Mouse (Mus musculus) ES-Bruce4 (cell line): ENCODE results near the gene Gm16253. TPM values are rescaled to one million over a fixed set of nuclear protein-coding genes. Genes with fewer than 3 reads are reported as not detected.

Source experiments
- H3K27ac ChIP-seq: 2 replicates; pipeline ENCODE4 v1.5.1; 2012; ENCODE audit warnings: low read length, inconsistent platforms; ENCODE audit not compliant: insufficient read depth
- H3K27me3 ChIP-seq: 2 replicates; pipeline ENCODE4 v1.6.1; 2012; ENCODE audit warnings: mild to moderate bottlenecking, low read length, inconsistent platforms; ENCODE audit not compliant: control insufficient read depth, poor library complexity, insufficient read depth, severe bottlenecking
- H3K36me3 ChIP-seq: 2 replicates; pipeline ENCODE4 v1.6.1; 2012; ENCODE audit warnings: inconsistent platforms, mild to moderate bottlenecking, low read length, moderate library complexity; ENCODE audit not compliant: control insufficient read depth, poor library complexity, insufficient read depth, severe bottlenecking
- H3K4me1 ChIP-seq: one replicate; pipeline ENCODE4 v1.8.1; 2011; ENCODE audit warnings: low read length; ENCODE audit not compliant: control insufficient read depth, insufficient read depth
- H3K4me3 ChIP-seq: 2 replicates; pipeline ENCODE4 v1.5.1; 2011; ENCODE audit warnings: low read depth, mild to moderate bottlenecking, low read length
- H3K9ac ChIP-seq: 2 replicates; pipeline ENCODE4 v1.6.1; 2012; ENCODE audit warnings: low read depth, mild to moderate bottlenecking, inconsistent platforms; ENCODE audit not compliant: poor library complexity, severe bottlenecking
- H3K9me3 ChIP-seq: replicated peaks from 2 replicates; pipeline ENCODE4 v1.6.1; 2012; ENCODE audit warnings: mild to moderate bottlenecking, low read length, inconsistent platforms; ENCODE audit not compliant: control insufficient read depth, poor library complexity, insufficient read depth, severe bottlenecking
- CTCF ChIP-seq: IDR thresholded peaks from one replicate; pipeline ENCODE4 v1.8.1; 2011; ENCODE audit warnings: low read depth, low read length
- EP300 ChIP-seq: IDR thresholded peaks from 2 replicates; pipeline ENCODE4 v1.6.1; 2011; ENCODE audit warnings: low read depth, low read length; ENCODE audit not compliant: insufficient read depth
- POLR2A ChIP-seq: IDR thresholded peaks from one replicate; pipeline ENCODE4 v1.8.1; 2011; ENCODE audit warnings: low read length; ENCODE audit not compliant: insufficient read depth
- polyA plus RNA-seq: library from polyadenylated mRNA; stranded (reverse); fragments of >200 nt; gene quantifications from 2 replicates; pipeline ENCODE4 v1.2.4, GENCODE M21; 2011; ENCODE audit warnings: low read depth; ENCODE audit not compliant: missing spikeins, insufficient read depth, insufficient read length

Gm16253 gene
- polyA plus RNA-seq, 1 experiment = 1.1 TPM

DNA sequence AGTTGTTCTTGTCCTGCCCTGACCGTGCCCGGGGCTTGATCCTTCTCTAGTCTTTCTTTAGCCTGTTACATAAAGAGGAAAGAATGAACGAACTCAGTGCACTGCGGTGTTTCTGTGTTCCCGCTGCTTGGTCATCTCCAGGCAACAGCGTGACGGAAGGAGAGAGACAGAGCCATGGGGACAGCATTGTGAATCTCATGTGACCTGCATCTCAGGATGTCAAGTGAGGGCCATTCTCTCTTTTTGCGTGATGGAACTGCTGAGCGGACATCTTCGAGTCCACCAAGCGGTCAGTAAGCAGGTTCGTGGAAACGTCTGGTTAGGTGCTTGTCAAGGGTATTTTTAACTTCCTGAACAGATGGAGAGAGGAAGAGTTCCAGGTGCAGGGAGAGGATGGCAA, 7.3 kb upstream of the Gm16253 start:
- no peaks in the 10 kb centered on the region for H3K36me3 ChIP-seq
- peaks cover 1% of the 10 kb centered on the region for H3K4me1 ChIP-seq
- peak overlapping the region; percentile 65 for H3K4me3 ChIP-seq
- no peaks in the 10 kb centered on the region for H3K9me3 ChIP-seq
- peak overlapping the region; percentile 29 for H3K9ac ChIP-seq
- no peaks in the 10 kb centered on the region for H3K27me3 ChIP-seq
- TF ChIP-seq CTCF (no peak), POLR2A (no peak), EP300 (0 out of 2 replicates have a peak, but pooled peaks have one; percentile 22)
- H3K27ac ChIP-seq = peak overlapping the region; percentile 57

DNA sequence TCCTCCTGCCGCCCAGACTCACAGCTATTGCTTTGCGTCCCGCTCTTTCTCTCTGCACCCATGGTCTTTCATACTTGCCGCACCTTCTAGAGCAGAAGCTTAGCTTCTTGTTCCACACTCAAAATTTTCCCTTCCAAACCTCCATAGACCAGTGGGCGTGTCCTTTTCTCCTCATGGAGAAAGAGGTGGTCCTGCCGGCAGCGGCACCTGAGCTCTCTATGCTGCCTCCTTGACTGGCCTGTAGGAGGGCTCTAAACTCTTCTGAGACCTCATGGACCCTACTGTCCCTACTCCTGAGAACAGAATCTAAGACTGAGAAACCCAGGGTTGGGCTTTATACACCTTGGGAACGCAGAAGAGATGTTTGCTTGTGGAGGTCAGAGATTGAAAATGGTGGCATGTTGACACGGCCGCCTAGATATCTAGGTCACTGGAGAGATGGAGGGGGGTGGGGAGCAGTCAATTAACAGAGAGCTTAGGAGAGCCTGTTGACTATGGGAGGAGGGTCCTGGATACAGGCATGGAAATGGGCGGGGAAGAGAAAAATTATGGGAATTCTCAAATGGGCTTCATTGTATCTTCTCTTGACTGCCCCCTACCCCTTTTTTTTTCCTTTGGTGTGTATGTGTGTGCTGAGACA, 6.7 kb upstream of the Gm16253 start:
- no peaks in the 10 kb centered on the region for H3K9me3 ChIP-seq
- no peaks in the 10 kb centered on the region for H3K27me3 ChIP-seq
- peak overlapping the region; percentile 65 for H3K4me3 ChIP-seq
- TF ChIP-seq EP300 (no peak), CTCF (no peak), POLR2A (no peak)
- H3K4me1 ChIP-seq = peaks cover 2% of the 10 kb centered on the region
- H3K9ac ChIP-seq = peak overlapping the region; percentile 29
- H3K36me3 ChIP-seq = no peaks in the 10 kb centered on the region
- peak overlapping the region; percentile 77 for H3K27ac ChIP-seq

- peak overlapping the region; percentile 29 for H3K9ac ChIP-seq
- no peak for TF ChIP-seq EP300
- no peak for TF ChIP-seq CTCF
- H3K4me3 ChIP-seq = peak overlapping the region; percentile 65
- H3K27me3 ChIP-seq = no peaks in the 10 kb centered on the region
- H3K9me3 ChIP-seq = no peaks in the 10 kb centered on the region
- H3K27ac ChIP-seq = peak overlapping the region; percentile 77
- no peaks in the 10 kb centered on the region for H3K36me3 ChIP-seq
- peaks cover 6% of the 10 kb centered on the region for H3K4me1 ChIP-seq
Observed at GRCm38 (mm10) chr3:96570643-96571042, 6.1 kb upstream of the Gm16253 start.

GRCm38 (mm10) chr3:96571336-96571735, 5.4 kb upstream of the Gm16253 start:
- Histone ChIP-seq H3K27me3 (no peaks in the 10 kb centered on the region), H3K4me3 (no peak overlapping the region), H3K9ac (no peak overlapping the region; the same call in 1 of the 2 replicates), H3K9me3 (no peaks in the 10 kb centered on the region), H3K36me3 (no peaks in the 10 kb centered on the region), H3K27ac (peak overlapping the region; percentile 63), H3K4me1 (peaks cover 7% of the 10 kb centered on the region)
- TF ChIP-seq POLR2A (no peak), EP300 (peak; percentile 58; the same call in 1 of the 2 replicates)

DNA sequence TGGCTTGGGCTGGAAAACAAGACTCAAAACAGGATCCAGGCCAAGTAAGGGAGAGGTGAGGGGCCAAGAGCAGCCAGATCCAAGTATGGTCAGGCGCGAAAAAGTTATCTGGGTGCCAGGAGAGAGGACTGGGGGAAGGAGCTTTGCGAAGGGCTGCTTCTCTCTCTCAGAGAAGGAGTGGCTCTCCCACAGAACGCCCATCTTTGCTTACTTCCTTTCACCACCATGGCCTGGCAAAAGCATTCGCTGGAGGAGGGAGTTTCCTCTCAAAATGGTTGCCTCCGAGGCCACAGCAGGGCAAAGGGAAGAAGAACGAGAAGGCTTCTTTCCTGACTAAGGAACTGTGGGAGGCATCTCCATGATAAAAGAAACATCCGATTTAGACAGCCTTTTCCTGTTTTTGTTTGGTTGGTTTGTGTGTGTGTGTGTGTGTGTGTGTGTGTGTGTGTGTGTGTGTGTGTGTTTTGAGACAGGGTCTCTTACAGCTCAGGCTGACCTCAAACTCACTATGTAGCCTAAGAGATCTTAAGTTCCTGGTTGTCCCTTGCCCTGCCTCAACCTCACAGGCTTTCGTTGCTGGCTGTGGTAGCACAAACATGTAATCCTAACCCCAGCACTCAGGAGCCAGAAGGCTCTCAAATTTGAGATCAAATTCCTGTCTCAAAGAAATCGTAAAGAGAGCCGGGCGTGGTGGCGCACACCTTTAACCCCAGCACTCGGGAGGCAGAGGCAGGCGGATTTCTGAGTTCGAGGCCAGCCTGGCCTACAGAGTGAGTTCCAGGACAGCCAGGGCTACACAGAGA, 4.7 kb upstream of the Gm16253 start:
- Histone ChIP-seq H3K27ac (peak overlapping the region; percentile 63), H3K36me3 (no peaks in the 10 kb centered on the region), H3K4me1 (peaks cover 7% of the 10 kb centered on the region), H3K4me3 (peak overlapping the region; percentile 7; the same call in 1 of the 2 replicates), H3K9ac (peak overlapping the region; percentile 3), H3K27me3 (no peaks in the 10 kb centered on the region), H3K9me3 (no peaks in the 10 kb centered on the region)
- TF ChIP-seq POLR2A (no peak), EP300 (no peak), CTCF (no peak)
